Mouse (Mus musculus) brain, embryonic 14.5 days (tissue): ENCODE results near the gene Glt1d1. TPM values are rescaled to one million over a fixed set of nuclear protein-coding genes. Genes with fewer than 3 reads are reported as not detected.
A peak's percentile ranks its signal among the peaks of the same experiment; 100 is the strongest.

Source experiments
- DNase-seq: peaks from one replicate; pipeline ENCODE4 v3.0.0-alpha.2; 2011; ENCODE audit warnings: low read depth
- CTCF ChIP-seq: fragments of 200-500 bp; IDR thresholded peaks from 2 replicates; pipeline ENCODE4 v1.5.1; 2012; ENCODE audit warnings: inconsistent platforms, mild to moderate bottlenecking, moderate library complexity, borderline replicate concordance; ENCODE audit not compliant: insufficient read depth, insufficient read length; ENCODE audit errors: extremely low read depth
- POLR2A ChIP-seq: fragments of 200-500 bp; IDR thresholded peaks from 2 replicates; pipeline ENCODE4 v1.6.1; 2012; ENCODE audit warnings: mild to moderate bottlenecking, inconsistent platforms, borderline replicate concordance; ENCODE audit not compliant: poor library complexity, insufficient read depth, insufficient read length, severe bottlenecking; ENCODE audit errors: extremely low read depth
- polyA plus RNA-seq: library from polyadenylated mRNA; depleted of rRNA; stranded (reverse); fragments of >200 nt; gene quantifications from 2 replicates; pipeline ENCODE4 v1.2.3, GENCODE M21; 2012; rRNA removed

Gene Glt1d1
- 3.8 and 4.9 TPM in 2 replicates for polyA plus RNA-seq

DNA sequence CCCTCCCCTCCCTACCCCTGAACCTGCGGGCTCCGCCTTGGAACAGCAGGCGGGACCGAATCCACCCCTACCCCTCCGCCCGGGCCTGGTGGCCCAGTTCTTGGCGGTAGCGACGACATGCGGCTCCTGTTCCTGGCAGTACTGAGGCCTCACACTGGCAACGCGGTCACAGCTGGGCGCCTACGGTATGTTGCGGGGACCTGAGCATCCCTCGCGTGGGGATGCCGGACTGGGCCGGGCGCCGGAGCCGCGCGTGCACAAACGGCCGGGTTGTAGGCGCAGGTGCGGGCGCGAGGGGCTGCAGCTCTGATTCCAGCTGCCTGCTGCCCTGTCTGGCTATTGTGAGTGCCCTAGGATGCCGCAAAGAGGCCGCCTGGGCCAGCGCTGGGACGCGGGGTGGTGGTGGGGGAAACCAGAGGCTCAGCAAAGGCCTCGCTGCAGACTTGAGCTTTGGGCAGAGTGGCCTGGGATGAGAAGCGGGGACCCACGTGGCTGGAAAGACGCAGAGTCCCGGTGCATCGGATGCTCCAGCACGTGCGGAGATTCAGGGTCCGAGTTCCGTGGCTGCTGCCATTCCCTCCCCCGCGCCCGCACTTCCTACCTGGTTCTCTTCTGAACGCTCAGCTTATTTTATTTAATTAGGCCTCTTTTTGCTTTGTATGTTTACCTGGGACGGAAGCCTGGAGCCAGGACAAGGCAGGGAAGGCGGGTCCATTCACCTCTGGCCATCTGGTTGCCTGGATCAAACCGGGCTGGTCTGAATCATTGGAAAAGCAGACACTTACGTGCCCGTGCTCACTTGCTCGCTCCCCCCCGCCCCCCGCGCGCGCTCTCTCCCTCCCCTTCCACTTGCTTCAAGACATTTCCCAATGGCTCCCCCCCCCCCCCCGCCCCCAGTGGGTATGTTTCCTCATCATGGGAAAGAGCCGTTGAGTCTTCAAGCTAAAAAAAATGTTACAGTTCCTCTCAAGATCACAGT, at the start of gene Glt1d1, which contains the start of gene Slc15a4:
TSS of gene Glt1d1 (plus strand) at position 96 of the 979 bp plus-strand sequence.
TSS of gene Slc15a4 (minus strand) at position 731 of the 979 bp plus-strand sequence.
- DNase-seq: peak; percentile 66
- TF ChIP-seq CTCF: no peak
- TF ChIP-seq POLR2A: 0 out of 2 replicates have a peak, but pooled peaks have one; percentile 15

DNA sequence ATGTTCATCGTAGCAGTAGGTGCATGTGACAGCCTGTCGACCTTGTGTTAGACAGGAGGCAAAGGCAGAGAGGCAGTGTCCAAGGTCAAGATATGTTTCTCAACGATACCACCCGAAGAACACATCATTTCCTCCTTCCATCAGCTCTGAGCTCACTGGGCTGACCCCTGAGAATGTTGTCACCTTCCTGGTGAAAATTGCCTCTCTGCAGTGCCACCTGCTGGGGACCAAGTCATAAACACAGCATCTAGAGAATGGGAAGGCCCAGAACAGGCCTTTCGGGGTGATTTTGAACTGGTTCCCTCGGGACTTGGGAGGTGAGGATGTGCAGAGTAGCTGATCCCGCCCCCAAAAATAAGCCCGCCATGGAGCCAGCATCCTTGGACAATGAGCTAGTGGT, 48.4 kb upstream of the Glt1d1 start:
- no peak for DNase-seq

DNA sequence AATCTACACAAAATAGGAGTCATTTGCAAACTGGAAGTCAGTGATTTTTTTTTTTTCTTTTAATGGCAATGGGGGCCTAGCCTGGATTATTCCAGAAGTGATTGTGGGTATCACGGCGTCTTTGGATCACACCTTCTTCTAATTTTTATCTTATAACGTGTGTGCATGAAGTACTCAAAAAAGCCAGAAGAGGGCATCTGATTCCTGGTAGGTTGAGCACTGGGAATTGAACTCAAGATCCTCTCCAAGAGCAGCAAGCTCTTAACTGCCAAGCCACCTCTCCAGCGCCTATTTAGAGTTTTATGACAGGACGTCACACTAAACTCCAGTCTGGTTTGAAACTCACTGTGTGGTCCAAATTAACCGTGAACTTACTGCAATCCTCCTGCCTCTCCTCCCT, 44.2 kb upstream of the Glt1d1 start:
- TF ChIP-seq POLR2A: no peak
- peak; percentile 7; the same call in 1 of the 2 replicates for TF ChIP-seq CTCF
- peak; percentile 26 for DNase-seq

More for the DNA sequence above, 48.4 kb upstream of the Glt1d1 start:
- no peak for TF ChIP-seq POLR2A
- TF ChIP-seq CTCF: peak; percentile 27; the same call in 1 of the 2 replicates

DNA sequence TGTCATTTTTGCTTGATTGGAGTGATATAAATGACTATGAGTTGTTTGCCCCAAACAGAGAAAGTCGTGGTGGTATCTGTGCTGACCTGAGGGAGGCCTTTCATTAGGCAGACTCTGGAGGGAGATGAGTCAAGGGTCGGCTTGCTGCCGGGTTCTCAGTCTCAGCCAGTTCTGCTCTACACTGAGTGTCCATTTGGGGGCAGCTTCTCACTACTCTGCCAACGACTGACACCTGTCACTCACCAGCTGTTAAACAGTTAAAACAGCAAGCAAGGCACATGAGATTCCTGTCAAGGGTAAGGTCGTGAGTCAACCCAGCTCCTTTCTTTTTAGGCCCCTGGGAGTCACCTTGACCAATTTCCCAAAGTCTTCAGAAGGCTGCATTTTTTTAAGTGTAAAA, 39.7 kb upstream of the Glt1d1 start:
- DNase-seq: no peak
- no peak for TF ChIP-seq POLR2A
- no peak for TF ChIP-seq CTCF

DNA sequence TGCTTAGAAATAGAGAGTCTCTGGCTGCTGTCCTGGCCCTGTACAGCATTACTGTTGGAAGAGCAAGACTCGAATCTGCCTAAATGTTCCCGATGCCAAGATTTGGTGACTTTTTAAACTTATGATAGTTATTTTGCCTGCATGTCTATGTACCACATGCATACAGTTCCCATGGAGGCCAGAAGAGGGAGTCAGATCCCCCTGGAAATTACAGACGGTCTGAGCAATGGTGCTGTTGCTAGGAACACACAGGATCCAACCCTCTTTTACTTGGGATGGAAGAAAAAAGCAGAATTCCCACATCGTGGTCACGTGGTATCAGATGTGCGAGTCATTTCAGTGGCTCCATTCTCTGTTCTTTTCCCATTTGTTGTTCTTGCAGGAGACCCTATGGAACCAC, 39.2 kb upstream of the Glt1d1 start:
- DNase-seq: peak; percentile 46
- peak; percentile 57; the same call in 1 of the 2 replicates for TF ChIP-seq CTCF
- no peak for TF ChIP-seq POLR2A

DNA sequence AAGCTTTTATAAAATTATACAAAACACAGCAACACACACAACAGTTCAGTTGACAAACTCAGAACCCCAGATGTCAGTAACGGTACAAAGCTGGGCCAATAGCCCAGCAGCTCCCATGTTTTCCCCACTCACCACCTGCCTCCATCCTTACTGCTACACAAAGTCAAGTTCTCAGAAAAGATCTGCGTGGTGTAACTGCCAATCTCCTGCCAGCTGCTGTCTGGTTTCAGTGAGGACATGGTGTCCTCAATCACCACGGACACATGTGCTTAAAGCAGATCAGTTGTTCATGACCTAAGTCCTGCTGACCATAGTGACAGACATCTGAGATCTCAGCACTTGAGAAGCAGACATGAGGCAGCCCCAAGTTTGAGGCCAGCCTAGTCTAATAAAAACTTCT, 36.4 kb upstream of the Glt1d1 start:
- TF ChIP-seq POLR2A: no peak
- TF ChIP-seq CTCF: no peak
- DNase-seq: no peak

DNA sequence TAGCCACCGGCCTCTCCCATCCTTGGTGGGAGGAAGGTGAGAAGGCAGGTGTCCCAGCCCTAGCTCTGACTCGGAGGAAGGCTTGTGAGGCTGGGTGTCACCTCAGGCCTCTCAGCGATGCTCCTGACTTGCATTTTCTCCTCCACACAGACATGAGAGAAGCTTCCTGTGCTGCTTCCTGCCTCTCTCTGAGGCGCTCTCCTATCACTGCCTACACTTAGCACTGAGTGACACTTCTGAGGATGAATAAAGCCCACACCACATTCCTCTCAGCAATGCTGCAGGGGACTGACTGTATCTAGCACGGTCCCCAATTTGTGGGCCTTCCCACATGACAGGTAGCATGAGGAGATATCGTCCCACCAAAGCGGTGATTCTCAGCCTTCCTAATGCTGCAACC, 35.2 kb upstream of the Glt1d1 start:
- no peak for DNase-seq
- TF ChIP-seq POLR2A (no peak), CTCF (no peak)

DNA sequence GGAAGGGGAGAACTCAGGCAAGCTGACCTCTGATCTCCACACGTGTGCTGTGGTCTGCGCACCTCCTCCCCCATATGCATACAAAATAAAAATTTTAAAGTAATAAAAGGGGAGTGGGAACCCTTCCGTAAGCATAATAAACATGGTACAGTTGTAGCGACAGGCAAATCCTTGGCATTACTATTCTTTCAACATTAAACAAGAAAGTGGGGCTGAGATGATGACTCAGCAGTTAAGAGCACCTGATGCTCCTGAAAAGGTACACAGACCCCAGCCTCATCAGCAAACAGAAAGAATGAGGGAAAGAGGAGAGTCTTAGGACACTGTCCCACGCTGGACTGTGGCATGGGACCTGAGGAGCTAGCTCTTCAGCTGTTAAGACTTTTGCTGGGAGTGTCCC, 29.1 kb upstream of the Glt1d1 start:
- TF ChIP-seq CTCF (no peak), POLR2A (no peak)

DNA sequence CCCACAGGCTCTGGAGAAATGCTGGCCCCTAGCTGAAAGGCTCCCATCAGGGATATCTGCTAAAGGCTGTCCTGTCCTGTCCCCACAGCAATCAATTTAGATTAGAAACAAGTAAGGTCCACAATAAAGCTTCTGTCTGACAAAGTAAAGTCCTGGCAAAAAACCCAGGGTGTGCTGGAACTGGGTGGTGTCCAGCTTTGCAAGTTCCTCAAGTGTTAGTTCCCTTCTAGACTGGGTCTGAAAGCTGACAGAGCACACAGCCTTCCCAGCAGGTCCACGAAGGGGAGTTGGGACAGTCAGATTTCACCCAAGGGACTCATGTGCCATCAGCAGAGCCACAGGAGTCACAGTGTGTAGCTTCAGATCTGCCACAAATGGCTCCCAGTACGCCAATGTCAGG, 24.6 kb upstream of the Glt1d1 start:
- DNase-seq: no peak
- TF ChIP-seq POLR2A (no peak), CTCF (no peak)

More for the DNA sequence above, 29.1 kb upstream of the Glt1d1 start:
- no peak for DNase-seq

DNA sequence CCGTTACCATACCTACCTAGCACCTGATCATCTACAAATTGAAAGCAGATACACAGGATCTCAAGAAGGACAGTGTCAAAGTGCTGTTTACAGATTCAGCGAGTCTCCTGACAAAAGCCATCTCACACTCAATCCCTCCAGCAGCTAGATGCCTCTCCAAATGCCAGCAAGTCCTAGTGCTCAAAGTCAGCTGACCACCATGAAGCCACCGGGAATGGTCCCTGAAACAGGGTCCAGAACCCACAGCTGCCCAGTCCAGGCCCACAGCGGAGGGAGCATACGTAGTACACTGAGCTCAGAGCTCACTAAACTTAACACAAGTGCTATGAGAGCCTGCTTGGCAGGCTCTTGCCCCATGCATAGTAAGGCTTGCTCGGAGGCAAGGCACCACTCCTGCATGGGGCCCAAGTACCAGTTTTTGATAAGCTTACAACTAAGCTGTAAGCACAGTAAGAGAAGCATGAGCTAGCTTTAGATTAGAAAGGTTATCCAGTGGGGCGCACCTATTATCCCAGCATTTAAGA, 22.8 kb upstream of the Glt1d1 start:
- no peak for DNase-seq
- TF ChIP-seq POLR2A: no peak
- TF ChIP-seq CTCF: no peak

DNA sequence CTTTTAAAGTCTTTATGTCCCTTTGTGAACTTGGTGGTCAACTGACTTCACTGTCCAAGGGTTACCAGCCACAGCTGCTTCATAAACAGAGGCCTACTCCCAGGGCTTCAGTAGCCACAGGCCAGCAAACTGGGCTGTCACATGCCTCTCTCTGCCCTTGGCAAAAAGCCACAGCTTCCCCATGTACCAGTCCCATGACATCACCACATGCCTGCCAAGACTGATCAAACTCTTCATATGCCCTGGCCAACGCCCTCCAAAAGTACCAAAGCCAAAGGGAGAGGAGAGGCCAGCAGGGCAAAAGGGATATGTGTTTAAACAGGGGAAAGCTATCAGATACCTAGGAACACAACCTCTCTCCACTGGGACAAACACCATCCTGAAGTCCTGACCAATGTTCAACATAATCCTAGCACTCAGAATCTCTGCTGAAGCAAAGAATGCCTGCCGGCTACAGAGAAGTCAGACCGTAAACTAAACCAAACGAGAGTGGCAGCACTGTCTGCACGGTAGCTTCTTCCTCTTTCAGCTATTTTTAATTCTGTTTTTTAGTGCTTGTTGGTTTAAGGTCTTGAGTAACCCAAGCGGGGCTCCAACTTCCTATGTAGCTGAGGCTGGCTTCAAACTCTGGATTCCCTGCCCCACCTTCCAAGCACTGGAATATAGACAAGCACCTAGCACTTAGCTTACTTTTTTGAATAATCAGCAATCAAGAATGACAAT, 21.1 kb upstream of the Glt1d1 start:
- TF ChIP-seq POLR2A (no peak), CTCF (no peak)
- peak; percentile 28 for DNase-seq

DNA sequence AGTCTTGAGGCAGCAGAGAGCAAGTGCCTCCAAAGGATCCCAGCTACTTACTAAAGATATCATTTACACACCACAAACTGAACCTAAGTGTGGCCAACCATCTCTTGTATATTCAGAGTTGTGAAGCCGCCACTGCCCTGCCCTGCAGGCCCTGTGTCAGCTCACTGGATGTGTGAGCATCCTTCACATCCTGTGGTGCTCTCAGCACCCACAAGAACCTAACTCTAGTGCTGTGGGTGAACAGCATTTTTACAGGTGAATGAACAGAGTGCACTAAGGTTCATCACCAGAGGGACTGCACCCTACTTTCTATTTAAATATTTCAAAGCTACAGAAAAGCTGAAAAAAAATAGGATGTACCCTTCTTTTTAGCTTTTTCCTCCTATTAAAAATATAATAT, 20.2 kb upstream of the Glt1d1 start:
- no peak for DNase-seq
- TF ChIP-seq CTCF (no peak), POLR2A (no peak)
